Mouse (Mus musculus): Measurements from ENCODE around the gene Atp8b4.

Atp8b4 gene

GRCm38 (mm10) chr2:126287942-126288341 lies 212.5 kb downstream of the Atp8b4 start:
- no peak for DNase-seq (ENCODE audit: low spot score in 2 of 2)

- DNase-seq (ENCODE audit: low spot score in 2 of 2), result no peak
Measured at GRCm38 (mm10) chr2:126286420-126286819, 214.1 kb downstream of the Atp8b4 start.

GRCm38 (mm10) chr2:126284071-126284470 lies 216.4 kb downstream of the Atp8b4 start:
- no peak for DNase-seq (ENCODE audit: low spot score in 2 of 2)

- no peak for DNase-seq (ENCODE audit: low spot score in 2 of 2)
Measured at GRCm38 (mm10) chr2:126283086-126283485, 217.4 kb downstream of the Atp8b4 start.

- DNase-seq (ENCODE audit: low spot score in 2 of 2), result no peak
Measured at GRCm38 (mm10) chr2:126275511-126275910, 225.0 kb downstream of the Atp8b4 start.

GRCm38 (mm10) chr2:126274826-126275405 lies 225.6 kb downstream of the Atp8b4 start:
- no peak for DNase-seq (ENCODE audit: low spot score in 2 of 2)

- DNase-seq (ENCODE audit: low spot score in 2 of 2), result peak in 1 of 2 experiments; percentile 12
Measured at GRCm38 (mm10) chr2:126274311-126274710, 226.2 kb downstream of the Atp8b4 start.
